Mouse (Mus musculus) embryonic facial prominence, embryonic 11.5 days (tissue): ENCODE results near the gene Hmbs. TPM values are rescaled to one million over a fixed set of nuclear protein-coding genes. Genes with fewer than 3 reads are reported as not detected.
A peak's percentile ranks its signal among the peaks of the same experiment; 100 is the strongest.

Experiments used
- ATAC-seq: fragments of 200-750 bp; cut with Nextera tagmentation; replicated peaks from 2 replicates; pipeline ENCODE4 v1.8.0; 2017; ENCODE audit warnings: low read depth; ENCODE audit not compliant: insufficient number of reproducible peaks, low FRiP score, low TSS enrichment
- DNase-seq: peaks from one replicate; pipeline ENCODE4 v3.0.0-alpha.2; 2015; ENCODE audit warnings: low spot score
- H3K27ac ChIP-seq: fragments of 300-500 bp; sonication (generic); replicated peaks from 2 replicates; pipeline ENCODE4 v1.5.1; 2014; ENCODE audit warnings: mild to moderate bottlenecking, low read depth, low read length, control low read depth
- H3K27me3 ChIP-seq: fragments of 300-500 bp; sonication (generic); 2 replicates; pipeline ENCODE4 v1.6.1; 2014; ENCODE audit warnings: mild to moderate bottlenecking, low read length, moderate library complexity, mixed read lengths; ENCODE audit not compliant: control insufficient read depth, insufficient read depth
- H3K36me3 ChIP-seq: fragments of 300-500 bp; sonication (generic); replicated peaks from 2 replicates; pipeline ENCODE4 v1.6.1; 2014; ENCODE audit warnings: low read depth, mild to moderate bottlenecking, low read length, moderate library complexity, mixed read lengths; ENCODE audit not compliant: control insufficient read depth, insufficient read depth
- H3K4me1 ChIP-seq: fragments of 300-500 bp; sonication (generic); 2 replicates; pipeline ENCODE4 v1.6.1; 2014; ENCODE audit warnings: low read length, mixed read lengths; ENCODE audit not compliant: control insufficient read depth, insufficient read depth
- H3K4me2 ChIP-seq: fragments of 300-500 bp; sonication (generic); 2 replicates; pipeline ENCODE4 v1.6.1; 2014; ENCODE audit warnings: low read depth, mild to moderate bottlenecking, control low read depth, low read length, moderate library complexity
- H3K4me3 ChIP-seq: fragments of 300-500 bp; sonication (generic); 2 replicates; pipeline ENCODE4 v1.5.1; 2014; ENCODE audit warnings: low read depth, low read length, control low read depth
- H3K9ac ChIP-seq: fragments of 300-500 bp; sonication (generic); replicated peaks from 2 replicates; pipeline ENCODE4 v1.6.1; 2014; ENCODE audit warnings: mild to moderate bottlenecking, control low read depth, low read length
- H3K9me3 ChIP-seq: fragments of 300-500 bp; sonication (generic); replicated peaks from 2 replicates; pipeline ENCODE4 v1.6.1; 2016; ENCODE audit warnings: mild to moderate bottlenecking, low read length, inconsistent platforms, mixed read lengths; ENCODE audit not compliant: control insufficient read depth
- WGBS: fragments of 180-500 bp; shearing (Covaris S2); extraction: QIAGEN DNeasy Blood & Tissue Kit; methylation state at CpG from one replicate; pipeline ENCODE4 v1.1.7; 2014; 5-methylcytosine and 5-hydroxymethylcytosine counted together
- polyA plus RNA-seq: library from polyadenylated mRNA; unstranded; fragments of >200 nt; fragmentation: Nextera tagmentation; extraction: Ambion mirVana; gene quantifications from 2 replicates; pipeline ENCODE4 v1.2.1, GENCODE M21; 2014

Gene Hmbs
- polyA plus RNA-seq, 1 experiment from 2014 or later = 152 TPM

DNA sequence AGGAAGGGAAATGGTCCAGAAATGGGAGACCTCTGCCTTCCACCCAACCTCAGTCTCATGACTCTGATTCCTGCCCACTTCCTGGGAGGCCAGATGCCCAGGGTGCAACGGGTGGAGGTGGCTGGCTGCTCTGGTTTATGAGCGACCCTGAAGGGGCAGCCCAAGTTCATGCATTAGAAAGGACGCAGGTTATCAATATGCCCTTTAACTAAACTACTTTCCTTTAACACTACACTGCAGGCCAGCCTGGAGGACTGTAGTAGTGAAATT is 25.3 kb downstream of the Hmbs start:
- Histone ChIP-seq H3K36me3 (no peaks in the 10 kb centered on the region; the same call in none of the 2 replicates), H3K27me3 (no peaks in the 10 kb centered on the region), H3K4me2 (peak overlapping the region; percentile 94), H3K9ac (peak overlapping the region; percentile 77), H3K4me1 (peaks cover 4% of the 10 kb centered on the region), H3K9me3 (no peaks in the 10 kb centered on the region), H3K27ac (no peak overlapping the region), H3K4me3 (peak overlapping the region; percentile 78)
- DNase-seq (no peak), ATAC-seq (no peak)
- WGBS = 30% methylated on average over 3 of the region's 3 CpGs

DNA sequence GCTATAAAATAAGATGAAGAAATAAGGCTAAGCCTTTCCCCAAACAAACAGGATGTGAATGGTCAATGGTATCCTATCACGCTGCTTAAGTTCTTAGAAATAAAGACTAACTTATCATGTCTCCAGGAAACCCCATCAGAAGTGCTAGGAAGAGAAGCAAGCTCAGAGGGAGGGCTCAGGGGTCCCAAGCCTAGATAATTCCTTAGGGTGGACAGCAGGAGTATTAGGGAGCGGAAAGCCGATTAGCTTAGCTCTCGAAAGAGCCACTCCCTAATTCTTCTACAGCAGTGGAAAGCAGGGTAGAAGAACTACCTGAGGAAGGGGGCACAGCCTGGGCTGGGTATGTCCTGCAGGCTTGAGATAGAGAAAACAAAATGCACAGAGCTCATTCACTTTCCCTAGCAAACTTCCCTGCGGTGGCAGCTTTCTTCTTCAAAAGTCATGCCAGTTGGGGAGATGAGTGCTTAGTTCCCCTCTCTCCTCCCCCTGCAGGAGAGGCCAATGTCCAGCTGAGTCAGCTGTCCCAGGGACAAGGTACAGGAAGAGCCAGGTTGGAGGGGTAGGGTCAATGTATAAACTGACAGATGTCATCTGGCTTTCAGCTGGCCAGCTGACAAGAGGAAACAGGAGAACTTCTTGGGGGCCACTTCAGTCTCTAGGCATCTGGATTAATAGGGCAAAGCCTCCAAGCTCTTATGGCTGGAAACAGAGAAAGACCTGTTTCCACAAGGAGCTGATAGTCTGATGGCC is 25.8 kb downstream of the Hmbs start:
- Histone ChIP-seq H3K4me2 (peak overlapping the region; percentile 94; the same call in 1 of the 2 replicates), H3K9ac (no peak overlapping the region; the same call in 1 of the 2 replicates), H3K4me3 (no peak overlapping the region; the same call in 1 of the 2 replicates), H3K27ac (no peak overlapping the region), H3K36me3 (no peaks in the 10 kb centered on the region; the same call in none of the 2 replicates), H3K27me3 (no peaks in the 10 kb centered on the region), H3K9me3 (no peaks in the 10 kb centered on the region), H3K4me1 (peaks cover 4% of the 10 kb centered on the region)
- 69% methylated on average over 5 of the region's 5 CpGs for WGBS
- DNase-seq = no peak
- ATAC-seq = no peak

DNA sequence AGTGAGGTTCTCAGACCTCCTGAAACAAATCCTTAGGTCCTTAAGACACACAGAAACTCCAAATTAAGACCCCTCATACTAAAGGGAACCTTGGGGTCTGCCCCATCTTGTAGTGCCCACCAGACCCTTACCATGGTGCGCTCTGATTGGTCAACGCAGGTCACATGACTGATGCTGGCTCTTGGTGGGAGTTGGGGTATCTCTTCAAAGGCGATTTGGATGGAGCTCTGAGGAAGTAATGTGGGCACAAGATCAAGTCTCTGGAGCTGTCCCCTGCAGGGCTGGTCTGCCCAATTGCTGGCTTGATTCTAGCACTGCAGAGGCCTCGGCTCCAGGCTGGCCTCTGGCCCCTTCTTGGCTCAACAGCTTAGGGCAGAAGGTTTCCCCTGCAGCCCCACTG is 26.6 kb downstream of the Hmbs start:
- H3K27me3 ChIP-seq = no peaks in the 10 kb centered on the region
- H3K27ac ChIP-seq = no peak overlapping the region
- no peaks in the 10 kb centered on the region for H3K9me3 ChIP-seq
- no peak for ATAC-seq
- no peaks in the 10 kb centered on the region; the same call in none of the 2 replicates for H3K36me3 ChIP-seq
- WGBS = 73% methylated on average over 4 of the region's 4 CpGs
- no peak overlapping the region for H3K4me3 ChIP-seq
- DNase-seq = no peak
- peaks cover 4% of the 10 kb centered on the region for H3K4me1 ChIP-seq
- H3K9ac ChIP-seq = no peak overlapping the region; the same call in 1 of the 2 replicates
- no peak overlapping the region for H3K4me2 ChIP-seq

DNA sequence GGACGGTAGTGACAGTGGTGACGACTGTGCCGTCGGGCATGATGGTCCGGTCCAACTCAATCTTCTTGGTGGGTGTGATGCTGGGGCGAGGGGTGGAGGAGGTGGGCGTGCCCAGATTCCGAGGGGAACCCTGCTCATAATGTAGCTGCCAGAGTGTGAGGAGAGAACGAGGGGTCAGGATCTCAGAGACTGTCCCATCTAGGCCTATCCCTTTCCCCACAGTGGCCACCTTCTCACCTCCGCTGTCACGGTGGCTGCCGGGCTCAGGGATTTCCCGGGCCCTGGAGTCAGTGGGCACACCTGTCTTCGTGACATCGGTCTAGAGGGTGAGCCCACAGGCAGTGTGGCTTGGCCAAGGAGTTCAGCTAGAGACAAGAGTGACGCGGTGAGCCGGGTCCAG is 29.1 kb downstream of the Hmbs start:
- Histone ChIP-seq H3K27ac (no peak overlapping the region), H3K9me3 (no peaks in the 10 kb centered on the region), H3K9ac (no peak overlapping the region), H3K4me1 (peaks cover 4% of the 10 kb centered on the region), H3K36me3 (no peaks in the 10 kb centered on the region; the same call in none of the 2 replicates), H3K4me2 (no peak overlapping the region), H3K27me3 (no peaks in the 10 kb centered on the region), H3K4me3 (no peak overlapping the region)
- 95% methylated on average over 18 of the region's 18 CpGs for WGBS
- ATAC-seq = no peak
- no peak for DNase-seq

DNA sequence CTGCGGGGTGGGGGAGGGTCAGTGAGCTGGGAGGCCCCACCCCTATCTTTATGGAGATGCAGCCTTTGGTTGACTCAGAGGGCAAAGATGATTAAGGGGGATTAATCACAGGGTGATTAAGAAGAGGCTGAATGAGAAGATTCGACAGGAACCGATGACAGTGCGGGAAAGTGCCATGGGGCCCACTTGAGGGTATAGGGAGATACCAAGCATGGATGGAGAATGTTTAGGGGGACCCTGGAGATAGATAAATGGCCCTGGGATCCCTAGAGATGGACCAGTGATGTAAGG is 29.8 kb downstream of the Hmbs start:
- no peak overlapping the region for H3K4me3 ChIP-seq
- no peaks in the 10 kb centered on the region for H3K9me3 ChIP-seq
- no peak overlapping the region for H3K9ac ChIP-seq
- H3K4me1 ChIP-seq = peaks cover 4% of the 10 kb centered on the region
- H3K4me2 ChIP-seq = no peak overlapping the region
- ATAC-seq (no peak), DNase-seq (no peak)
- 77% methylated on average over 4 of the region's 4 CpGs for WGBS
- H3K27me3 ChIP-seq = no peaks in the 10 kb centered on the region
- H3K36me3 ChIP-seq = no peaks in the 10 kb centered on the region; the same call in none of the 2 replicates
- H3K27ac ChIP-seq = no peak overlapping the region

DNA sequence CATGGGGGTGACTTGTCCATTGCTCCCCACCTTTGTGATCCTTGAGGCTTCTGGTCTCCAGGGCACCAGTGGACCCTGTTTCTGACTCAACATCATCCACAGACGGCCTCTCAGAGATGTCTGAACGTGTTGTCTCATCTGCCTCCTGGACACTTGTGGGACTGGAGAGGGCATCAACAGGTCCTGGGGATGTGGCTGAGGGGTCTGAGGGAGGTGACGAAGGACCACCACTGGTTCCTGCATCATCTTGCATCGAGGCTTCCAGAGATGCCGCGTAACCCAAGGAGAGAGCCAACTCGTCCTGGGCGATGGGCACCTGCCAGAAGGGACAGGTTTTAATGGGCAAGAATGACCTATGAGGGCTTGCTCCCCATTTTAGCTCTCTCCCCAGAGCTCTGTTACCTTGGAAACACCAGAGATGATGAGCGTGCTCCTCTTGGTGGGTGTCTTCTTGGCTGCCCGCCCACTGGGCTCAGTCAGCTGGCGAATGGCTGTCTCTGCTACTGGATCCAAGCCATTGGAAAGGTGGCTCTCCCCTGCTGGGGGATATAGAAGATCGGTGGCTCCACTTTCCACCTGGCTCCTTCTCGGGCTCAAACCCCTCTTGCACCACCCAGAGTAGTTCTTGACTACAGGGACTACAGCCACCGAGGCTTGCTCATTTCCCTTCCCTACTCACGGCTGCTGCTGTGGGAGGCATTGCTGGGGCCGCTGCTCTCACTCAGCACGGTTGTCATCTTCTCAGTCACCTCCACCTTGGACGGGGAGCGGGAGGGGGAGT is 30.4 kb downstream of the Hmbs start:
- peaks cover under 1% of the 10 kb centered on the region for H3K4me1 ChIP-seq
- no peaks in the 10 kb centered on the region; the same call in none of the 2 replicates for H3K36me3 ChIP-seq
- 81% methylated on average over 19 of the region's 19 CpGs for WGBS
- H3K27ac ChIP-seq = no peak overlapping the region
- H3K27me3 ChIP-seq = no peaks in the 10 kb centered on the region
- no peak overlapping the region for H3K9ac ChIP-seq
- H3K9me3 ChIP-seq = no peaks in the 10 kb centered on the region
- no peak for DNase-seq
- no peak for ATAC-seq
- H3K4me3 ChIP-seq = no peak overlapping the region
- H3K4me2 ChIP-seq = no peak overlapping the region

DNA sequence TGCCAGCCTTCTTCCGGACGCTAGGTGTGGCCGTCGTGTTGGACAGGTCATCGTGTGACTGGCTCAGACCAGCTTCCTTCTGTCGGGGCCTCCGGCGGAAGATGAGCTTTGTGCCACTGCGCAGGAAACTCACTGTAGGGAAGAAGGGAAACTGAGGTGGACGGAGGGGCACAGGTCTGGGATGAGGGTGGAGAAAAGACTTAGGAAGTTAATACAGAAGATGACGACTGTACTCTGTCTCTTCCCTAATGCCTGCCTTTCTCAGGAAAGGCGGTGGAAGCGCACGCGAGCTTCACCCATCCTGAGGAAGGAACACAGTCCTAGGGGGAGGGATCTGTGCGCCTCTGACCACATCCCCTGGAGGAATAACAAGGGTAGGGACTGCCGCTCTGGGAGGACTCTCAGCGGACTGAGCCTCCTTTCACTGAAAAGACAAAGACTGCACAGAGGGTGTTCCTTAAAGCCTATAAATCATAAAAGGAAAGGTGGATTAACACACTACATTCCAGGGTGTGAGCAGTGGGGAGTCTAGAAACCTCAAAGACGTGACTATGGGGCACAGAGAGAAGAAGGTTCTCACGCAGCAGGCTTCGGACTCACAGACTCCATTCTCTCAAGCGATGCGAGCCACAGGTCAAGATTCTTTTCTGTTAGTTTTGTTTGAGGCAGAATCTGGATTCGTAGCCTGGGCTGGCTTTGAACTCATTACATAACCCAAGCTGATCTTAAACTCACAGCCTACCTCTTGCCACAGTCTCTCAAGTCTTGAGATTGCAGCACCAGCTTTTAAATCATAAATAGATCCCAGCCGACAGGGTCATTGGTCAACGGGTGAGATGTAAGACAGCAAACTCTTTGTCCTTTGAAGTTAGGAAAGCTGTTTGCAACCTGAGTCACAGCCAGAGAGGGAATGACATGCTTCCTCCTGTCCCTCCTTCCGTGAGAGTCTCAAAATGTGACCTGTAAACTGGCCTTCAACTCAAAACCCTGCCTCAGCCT is 32.6 kb downstream of the Hmbs start:
- 7% methylated on average over 27 of the region's 27 CpGs for WGBS
- Histone ChIP-seq H3K4me1 (no peaks in the 10 kb centered on the region), H3K27me3 (no peaks in the 10 kb centered on the region), H3K36me3 (no peaks in the 10 kb centered on the region; the same call in none of the 2 replicates), H3K9me3 (no peaks in the 10 kb centered on the region), H3K27ac (no peak overlapping the region), H3K4me2 (no peak overlapping the region), H3K9ac (peak overlapping the region; percentile 19; the same call in 1 of the 2 replicates), H3K4me3 (no peak overlapping the region)
- peak; percentile 14 for DNase-seq
- no peak for ATAC-seq
